Mouse (Mus musculus): ENCODE results near the gene Hsbp1.

DNA sequence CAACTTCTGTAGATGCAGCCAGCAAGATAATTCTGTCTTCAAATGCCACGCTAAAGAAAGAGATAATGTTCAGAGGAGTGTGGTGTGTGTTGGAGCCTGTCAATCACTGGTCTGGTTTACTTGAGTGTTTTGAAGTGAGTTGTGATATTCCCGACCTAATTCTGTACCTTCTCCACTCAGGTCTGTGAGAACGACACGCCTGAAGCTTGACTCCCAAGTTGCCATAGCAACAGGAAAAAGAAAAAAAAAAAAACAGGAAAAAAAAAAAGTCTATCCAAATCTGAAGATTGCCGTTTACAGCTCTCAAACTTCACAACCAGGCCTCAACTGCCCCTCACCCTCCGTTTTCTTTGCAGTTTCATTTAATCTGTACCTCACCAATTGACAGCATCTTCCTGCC lies 21.1 kb upstream of the Hsbp1 start:
- TF ChIP-seq POLR2A (IDR thresholded peaks at IDR 0.05; ENCODE audit: insufficient read length, low read depth) (no peak), TCF12 (IDR thresholded peaks at IDR 0.05; ENCODE audit: insufficient read depth, poor library complexity, severe bottlenecking) (no peak), POLR2AphosphoS2 (IDR thresholded peaks at IDR 0.05; ENCODE audit: insufficient read length, low read depth) (no peak), SRF (IDR thresholded peaks at IDR 0.05; ENCODE audit: control insufficient read depth, insufficient read length, low read depth) (no peak), MAX (IDR thresholded peaks at IDR 0.05; ENCODE audit: low read depth) (no peak)
